Mouse (Mus musculus): ENCODE data around the gene Kmt2c. TPM values are rescaled to one million over a fixed set of nuclear protein-coding genes. Genes with fewer than 3 reads are reported as not detected.

Kmt2c gene
- polyA plus RNA-seq, 1 experiment from 2014 or later = 19.2 TPM

- Histone ChIP-seq H3K27ac (ENCODE audit: low read depth, low read length) (no peak overlapping the region), H3K36me3 (ENCODE audit: control insufficient read depth, insufficient read depth, low read length) (no peaks in the 10 kb centered on the region), H3K4me2 (no peak overlapping the region), H3K4me3 (ENCODE audit: low read depth, low read length) (no peak overlapping the region), H3K27me3 (ENCODE audit: control insufficient read depth, insufficient read depth, low read length) (no peaks in the 10 kb centered on the region), H3K9ac (ENCODE audit: low read length) (no peak overlapping the region), H3K9me3 (ENCODE audit: control insufficient read depth, low read length) (no peaks in the 10 kb centered on the region), H3K4me1 (ENCODE audit: control insufficient read depth, insufficient read depth, low read length) (no peaks in the 10 kb centered on the region)
- no peak for ATAC-seq (ENCODE audit: low FRiP score)
- DNase-seq (ENCODE audit: low spot score, missing footprints) = no peak
- WGBS = 90% methylated on average over 2 of the region's 2 CpGs
Measured at GRCm38 (mm10) chr5:25368420-25368819, 130.2 kb downstream of the Kmt2c start.

DNA sequence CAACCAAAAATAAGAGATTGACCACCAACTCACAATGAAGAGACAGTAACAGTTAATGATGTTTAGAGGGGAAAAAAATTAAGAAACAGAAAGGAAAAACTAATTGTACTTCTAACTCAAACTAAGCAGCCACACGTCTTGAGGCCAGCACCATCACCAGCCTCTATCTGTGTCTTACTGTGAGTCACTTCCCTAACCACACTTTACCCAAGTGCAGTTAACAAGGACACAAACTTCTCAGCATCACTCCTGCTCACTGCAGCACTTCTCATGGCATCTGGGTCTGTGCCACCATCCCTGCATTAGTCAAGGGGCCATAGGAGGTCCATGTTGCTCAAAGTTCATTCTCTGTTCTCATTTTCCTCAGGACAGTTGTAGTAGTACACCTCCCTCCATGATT lies 131.5 kb downstream of the Kmt2c start:
- Histone ChIP-seq H3K9me3 (ENCODE audit: control insufficient read depth, low read length) (no peaks in the 10 kb centered on the region), H3K27me3 (ENCODE audit: control insufficient read depth, insufficient read depth, low read length) (no peaks in the 10 kb centered on the region), H3K4me3 (ENCODE audit: low read depth, low read length) (no peak overlapping the region), H3K27ac (ENCODE audit: low read depth, low read length) (no peak overlapping the region), H3K36me3 (ENCODE audit: control insufficient read depth, insufficient read depth, low read length) (no peaks in the 10 kb centered on the region), H3K4me1 (ENCODE audit: control insufficient read depth, insufficient read depth, low read length) (no peaks in the 10 kb centered on the region), H3K9ac (ENCODE audit: low read length) (no peak overlapping the region), H3K4me2 (no peak overlapping the region)
- ATAC-seq (ENCODE audit: low FRiP score) (no peak), DNase-seq (ENCODE audit: low spot score, missing footprints) (no peak)
- WGBS = 91% methylated on average over 1 of the region's 1 CpGs

- no peak for ATAC-seq (ENCODE audit: low FRiP score)
- no peaks in the 10 kb centered on the region for H3K36me3 ChIP-seq (ENCODE audit: control insufficient read depth, insufficient read depth, low read length)
- WGBS = 89% methylated on average over 2 of the region's 2 CpGs
Measured at GRCm38 (mm10) chr5:25353509-25353908, 145.1 kb downstream of the Kmt2c start.

GRCm38 (mm10) chr5:25331322-25331721 lies 167.3 kb downstream of the Kmt2c start:
- no peak for ATAC-seq (ENCODE audit: low FRiP score)
- no peak for DNase-seq (ENCODE audit: low spot score, missing footprints)
- Histone ChIP-seq H3K9me3 (ENCODE audit: control insufficient read depth, low read length) (no peaks in the 10 kb centered on the region), H3K27ac (ENCODE audit: low read depth, low read length) (no peak overlapping the region), H3K36me3 (ENCODE audit: control insufficient read depth, insufficient read depth, low read length) (no peaks in the 10 kb centered on the region), H3K27me3 (ENCODE audit: control insufficient read depth, insufficient read depth, low read length) (no peaks in the 10 kb centered on the region), H3K9ac (ENCODE audit: low read length) (no peak overlapping the region), H3K4me3 (ENCODE audit: low read depth, low read length) (no peak overlapping the region), H3K4me2 (no peak overlapping the region), H3K4me1 (ENCODE audit: control insufficient read depth, insufficient read depth, low read length) (no peaks in the 10 kb centered on the region)
- WGBS = 95% methylated on average over 2 of the region's 2 CpGs

More at GRCm38 (mm10) chr5:25353509-25353908, 145.1 kb downstream of the Kmt2c start:
- H3K27me3 ChIP-seq (ENCODE audit: control insufficient read depth, insufficient read depth, low read length) = no peaks in the 10 kb centered on the region
- no peak overlapping the region for H3K9ac ChIP-seq (ENCODE audit: low read length)
- no peaks in the 10 kb centered on the region for H3K9me3 ChIP-seq (ENCODE audit: control insufficient read depth, low read length)
- H3K4me3 ChIP-seq (ENCODE audit: low read depth, low read length) = no peak overlapping the region
- no peak overlapping the region for H3K4me2 ChIP-seq
- no peak for DNase-seq (ENCODE audit: low spot score, missing footprints)
- no peak overlapping the region for H3K27ac ChIP-seq (ENCODE audit: low read depth, low read length)
- no peaks in the 10 kb centered on the region for H3K4me1 ChIP-seq (ENCODE audit: control insufficient read depth, insufficient read depth, low read length)

GRCm38 (mm10) chr5:25313881-25314280 lies 184.7 kb downstream of the Kmt2c start:
- no peak overlapping the region for H3K27ac ChIP-seq (ENCODE audit: low read depth, low read length)
- DNase-seq (ENCODE audit: low spot score, missing footprints) (no peak), ATAC-seq (ENCODE audit: low FRiP score) (no peak)
- 92% methylated on average over 6 of the region's 6 CpGs for WGBS
- no peak overlapping the region for H3K4me3 ChIP-seq (ENCODE audit: low read depth, low read length)
- H3K36me3 ChIP-seq (ENCODE audit: control insufficient read depth, insufficient read depth, low read length) = peaks cover 29% of the 10 kb centered on the region
- no peaks in the 10 kb centered on the region for H3K4me1 ChIP-seq (ENCODE audit: control insufficient read depth, insufficient read depth, low read length)
- no peak overlapping the region for H3K9ac ChIP-seq (ENCODE audit: low read length)
- no peaks in the 10 kb centered on the region for H3K9me3 ChIP-seq (ENCODE audit: control insufficient read depth, low read length)
- H3K4me2 ChIP-seq = no peak overlapping the region
- H3K27me3 ChIP-seq (ENCODE audit: control insufficient read depth, insufficient read depth, low read length) = no peaks in the 10 kb centered on the region

- no peak overlapping the region for H3K27ac ChIP-seq (ENCODE audit: low read depth, low read length)
- DNase-seq (ENCODE audit: low spot score, missing footprints) = no peak
- no peaks in the 10 kb centered on the region for H3K4me1 ChIP-seq (ENCODE audit: control insufficient read depth, insufficient read depth, low read length)
- no peak overlapping the region for H3K9ac ChIP-seq (ENCODE audit: low read length)
- ATAC-seq (ENCODE audit: low FRiP score) = no peak
- 95% methylated on average over 2 of the region's 2 CpGs for WGBS
- peaks cover 23% of the 10 kb centered on the region for H3K36me3 ChIP-seq (ENCODE audit: control insufficient read depth, insufficient read depth, low read length)
- no peaks in the 10 kb centered on the region for H3K27me3 ChIP-seq (ENCODE audit: control insufficient read depth, insufficient read depth, low read length)
- no peaks in the 10 kb centered on the region for H3K9me3 ChIP-seq (ENCODE audit: control insufficient read depth, low read length)
- H3K4me3 ChIP-seq (ENCODE audit: low read depth, low read length) = no peak overlapping the region
- no peak overlapping the region for H3K4me2 ChIP-seq
Measured at GRCm38 (mm10) chr5:25310226-25310625, 188.4 kb downstream of the Kmt2c start.

GRCm38 (mm10) chr5:25296830-25297229 lies 201.8 kb downstream of the Kmt2c start:
- WGBS = 71% methylated on average over 3 of the region's 3 CpGs
- Histone ChIP-seq H3K4me2 (no peak overlapping the region), H3K4me1 (ENCODE audit: control insufficient read depth, insufficient read depth, low read length) (no peaks in the 10 kb centered on the region), H3K36me3 (ENCODE audit: control insufficient read depth, insufficient read depth, low read length) (peaks cover 18% of the 10 kb centered on the region), H3K9ac (ENCODE audit: low read length) (no peak overlapping the region), H3K27ac (ENCODE audit: low read depth, low read length) (no peak overlapping the region), H3K27me3 (ENCODE audit: control insufficient read depth, insufficient read depth, low read length) (no peaks in the 10 kb centered on the region), H3K9me3 (ENCODE audit: control insufficient read depth, low read length) (no peaks in the 10 kb centered on the region), H3K4me3 (ENCODE audit: low read depth, low read length) (no peak overlapping the region)
- ATAC-seq (ENCODE audit: low FRiP score) (peak; percentile 40; the same call in 1 of the 2 replicates), DNase-seq (ENCODE audit: low spot score, missing footprints) (no peak)

DNA sequence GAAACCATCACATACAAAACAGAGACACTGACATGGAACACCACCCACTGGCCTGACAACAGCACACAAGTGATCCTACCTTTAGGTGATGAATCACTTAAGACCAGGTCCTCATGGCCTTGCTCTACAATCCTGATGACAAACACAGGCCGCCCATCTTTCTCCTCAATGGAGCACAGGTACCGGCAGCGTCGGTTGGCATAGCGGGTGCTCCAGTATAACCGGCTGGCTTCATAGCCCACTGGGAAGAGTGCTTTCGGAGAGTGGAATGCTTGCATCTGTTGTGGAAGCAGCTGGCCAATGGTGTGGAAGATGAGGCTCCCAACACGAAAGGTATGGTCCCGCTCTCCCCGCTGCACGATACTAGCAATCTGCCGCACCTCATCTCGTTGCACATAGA lies 214.6 kb downstream of the Kmt2c start:
- Histone ChIP-seq H3K9ac (ENCODE audit: low read length) (no peak overlapping the region), H3K36me3 (ENCODE audit: control insufficient read depth, insufficient read depth, low read length) (peaks cover 22% of the 10 kb centered on the region), H3K27ac (ENCODE audit: low read depth, low read length) (no peak overlapping the region), H3K27me3 (ENCODE audit: control insufficient read depth, insufficient read depth, low read length) (no peaks in the 10 kb centered on the region), H3K4me1 (ENCODE audit: control insufficient read depth, insufficient read depth, low read length) (no peaks in the 10 kb centered on the region), H3K4me2 (no peak overlapping the region), H3K9me3 (ENCODE audit: control insufficient read depth, low read length) (no peaks in the 10 kb centered on the region), H3K4me3 (ENCODE audit: low read depth, low read length) (no peak overlapping the region)
- 96% methylated on average over 13 of the region's 13 CpGs for WGBS
- DNase-seq (ENCODE audit: low spot score, missing footprints) (no peak), ATAC-seq (ENCODE audit: low FRiP score) (no peak)

DNA sequence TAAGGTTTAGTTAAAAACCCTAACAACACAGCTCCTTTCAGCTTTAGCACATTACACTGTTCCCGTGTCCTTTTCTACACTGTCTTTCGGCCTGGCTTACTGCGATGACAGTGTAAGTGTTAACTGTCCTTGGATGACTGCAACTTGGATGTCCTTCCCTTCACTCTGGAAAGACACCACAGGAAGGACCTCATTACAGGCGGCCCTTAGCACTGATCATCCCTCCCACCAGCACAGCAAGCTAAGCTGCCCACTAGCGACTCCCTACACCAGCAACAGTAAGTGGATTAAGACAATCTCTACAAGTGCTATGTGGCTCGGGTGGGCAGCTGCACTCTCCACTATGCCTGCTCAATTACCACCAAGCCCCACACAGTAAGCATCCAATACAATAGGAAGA lies 222.2 kb downstream of the Kmt2c start:
- no peak overlapping the region for H3K9ac ChIP-seq (ENCODE audit: low read length)
- WGBS = 75% methylated on average over 6 of the region's 6 CpGs

DNA sequence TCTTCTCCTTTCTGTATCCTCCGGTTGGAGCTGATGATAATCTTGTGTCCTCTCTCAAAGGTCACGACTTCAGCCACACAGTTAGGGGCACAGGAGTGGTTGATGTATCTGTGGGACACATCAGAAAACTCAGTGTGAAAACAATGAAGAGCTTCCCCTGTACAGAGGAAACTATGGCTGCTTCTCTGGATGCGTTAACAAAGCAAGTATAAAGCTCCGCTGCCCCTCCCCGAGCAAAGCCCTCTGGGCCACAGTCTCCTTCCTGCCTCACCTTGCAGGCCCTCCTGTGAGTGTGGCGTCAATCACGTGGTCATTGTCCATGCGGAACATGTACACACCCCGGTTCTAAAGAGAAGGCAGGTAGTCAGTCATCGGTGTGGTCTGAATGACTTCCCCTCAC lies 223.0 kb downstream of the Kmt2c start:
- Histone ChIP-seq H3K9me3 (ENCODE audit: control insufficient read depth, low read length) (no peaks in the 10 kb centered on the region), H3K4me1 (ENCODE audit: control insufficient read depth, insufficient read depth, low read length) (no peaks in the 10 kb centered on the region), H3K36me3 (ENCODE audit: control insufficient read depth, insufficient read depth, low read length) (peaks cover 17% of the 10 kb centered on the region), H3K4me2 (no peak overlapping the region), H3K27ac (ENCODE audit: low read depth, low read length) (no peak overlapping the region), H3K27me3 (ENCODE audit: control insufficient read depth, insufficient read depth, low read length) (no peaks in the 10 kb centered on the region), H3K4me3 (ENCODE audit: low read depth, low read length) (no peak overlapping the region), H3K9ac (ENCODE audit: low read length) (no peak overlapping the region)
- DNase-seq (ENCODE audit: low spot score, missing footprints) = no peak
- ATAC-seq (ENCODE audit: low FRiP score) = no peak
- 91% methylated on average over 10 of the region's 10 CpGs for WGBS

More for the DNA sequence above, 222.2 kb downstream of the Kmt2c start:
- DNase-seq (ENCODE audit: low spot score, missing footprints) = no peak
- Histone ChIP-seq H3K4me2 (no peak overlapping the region), H3K4me3 (ENCODE audit: low read depth, low read length) (no peak overlapping the region), H3K4me1 (ENCODE audit: control insufficient read depth, insufficient read depth, low read length) (no peaks in the 10 kb centered on the region), H3K27ac (ENCODE audit: low read depth, low read length) (no peak overlapping the region), H3K27me3 (ENCODE audit: control insufficient read depth, insufficient read depth, low read length) (no peaks in the 10 kb centered on the region), H3K36me3 (ENCODE audit: control insufficient read depth, insufficient read depth, low read length) (peaks cover 21% of the 10 kb centered on the region), H3K9me3 (ENCODE audit: control insufficient read depth, low read length) (no peaks in the 10 kb centered on the region)
- no peak for ATAC-seq (ENCODE audit: low FRiP score)
